11 mouse cellular contexts compared by ENCODE assay signal in the genomic region with DNA sequence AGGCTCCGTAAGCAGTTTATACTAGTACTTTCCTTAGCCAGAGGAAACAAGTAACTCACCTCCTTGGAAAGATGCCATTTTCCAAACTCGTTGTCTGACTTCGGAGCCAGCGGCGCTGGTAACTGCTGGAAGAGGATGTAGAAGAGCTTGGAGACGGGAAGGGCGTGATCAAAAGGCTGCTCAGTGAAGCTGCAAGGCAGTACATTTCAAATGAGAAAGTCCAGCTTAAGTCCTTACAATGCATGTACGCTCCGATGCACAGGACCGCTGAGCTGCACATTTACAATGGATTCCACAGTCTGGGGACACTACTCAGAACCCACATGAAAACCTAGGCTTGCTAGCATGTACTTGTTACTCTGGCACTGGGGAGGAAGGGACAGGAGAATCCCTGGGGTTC.
DNase-seq lines count a peak whose midpoint lies in the region; ATAC-seq and TF ChIP-seq lines count a peak whose summit lies in the region.
"Had no signal": no experiment of that assay in that cellular context is flagged by ENCODE, and none has a peak within 500 bp of the region (broad histone marks: within the 10 kb centered on the region; RNA-seq: fewer than 3 reads in every experiment).

No protein-coding gene starts in this region.

- H3K9me3 ChIP-seq in heart, embryonic 10.5 days = no peaks in the 10 kb centered on the region
- no peaks in the 10 kb centered on the region; the same call in 1 of the 2 replicates for H3K9me3 ChIP-seq in kidney, embryonic 16.5 days (ENCODE audit: low read length)
- H3K9me3 ChIP-seq: liver, embryonic 13.5 days had no signal

- no peak overlapping the region for H3K4me2 ChIP-seq in kidney, embryonic 16.5 days (replicated peaks; ENCODE audit: low read depth, low read length)
- H3K4me2 ChIP-seq: liver, embryonic 13.5 days had no signal

- DNase-seq in heart, adult 2 months = peak in 1 of 2 experiments; percentile 57
- no peak for DNase-seq in heart, embryonic 10.5 days (ENCODE audit: low spot score)
- peak; percentile 50 for DNase-seq in embryo, embryonic 10.5 days (ENCODE audit: low spot score)
- DNase-seq in heart, postnatal 10 days = peak; percentile 32 to 45
- no peak for DNase-seq in yolk sac, embryonic 10.5 days (ENCODE audit: low spot score)
- DNase-seq in spleen, postnatal 14 days (ENCODE audit: low spot score in 2 of 2) = no peak
- no peak for DNase-seq in right cerebral cortex, postnatal 14 days
- DNase-seq: liver, embryonic 13.5 days had no signal

- no peak overlapping the region for H3K4me3 ChIP-seq in heart, adult 2 months
- no peak overlapping the region for H3K4me3 ChIP-seq in heart, embryonic 10.5 days
- no peak overlapping the region for H3K4me3 ChIP-seq in kidney, embryonic 16.5 days (ENCODE audit: low read length)
- H3K4me3 ChIP-seq: liver, embryonic 13.5 days; myocyte had no signal

- H3K36me3 ChIP-seq in heart, adult 2 months (ENCODE audit: control insufficient read depth, insufficient read depth, low read length) = peaks cover 5% of the 10 kb centered on the region; the same call in 1 of the 2 replicates
- peaks cover 34% of the 10 kb centered on the region for H3K36me3 ChIP-seq in heart, embryonic 10.5 days
- H3K36me3 ChIP-seq in kidney, embryonic 16.5 days (ENCODE audit: insufficient read depth, low read length) = peaks cover 21% of the 10 kb centered on the region

- peak overlapping the region; percentile 24; the same call in 1 of the 2 replicates for H3K27ac ChIP-seq in heart, adult 2 months
- no peak overlapping the region for H3K27ac ChIP-seq in heart, embryonic 10.5 days
- H3K27ac ChIP-seq in kidney, embryonic 16.5 days (ENCODE audit: low read length) = no peak overlapping the region
- H3K27ac ChIP-seq: liver, embryonic 13.5 days had no signal

- H3K79me2 ChIP-seq in heart, adult 2 months (replicated peaks; ENCODE audit: control insufficient read depth, insufficient read depth, low read length) = no peaks in the 10 kb centered on the region

- 45% methylated on average over 10 of the region's 10 CpGs for WGBS in heart, adult 2 months
- 88% methylated on average over 10 of the region's 10 CpGs for WGBS in heart, embryonic 10.5 days
- 68% methylated on average over 10 of the region's 10 CpGs for WGBS in kidney, embryonic 16.5 days

- H3K9ac ChIP-seq in heart, adult 2 months (ENCODE audit: low read depth, low read length) = no peak overlapping the region
- H3K9ac ChIP-seq in kidney, embryonic 16.5 days (replicated peaks; ENCODE audit: low read length) = no peak overlapping the region
- H3K9ac ChIP-seq: liver, embryonic 13.5 days had no signal

- no peaks in the 10 kb centered on the region for H3K4me1 ChIP-seq in heart, adult 2 months (ENCODE audit: control insufficient read depth, insufficient read depth, low read length)
- no peaks in the 10 kb centered on the region for H3K4me1 ChIP-seq in heart, embryonic 10.5 days
- H3K4me1 ChIP-seq in kidney, embryonic 16.5 days (ENCODE audit: insufficient read depth, low read length) = no peaks in the 10 kb centered on the region; the same call in 1 of the 2 replicates
- H3K4me1 ChIP-seq: liver, embryonic 13.5 days had no signal

- intact Hi-C loops in heart, adult 2 months (cut with DNase I) = loop anchor here (2.0 to 5.0 kb wide), 5 partner anchors 17 to 297 kb away; partner anchors contain the start of gene Fnip2
- intact Hi-C loops in heart, postnatal 10 days (cut with DNase I) = loop anchor here (2.0 kb wide), 1 partner anchor 87 kb away; no protein-coding TSS in a partner anchor

- TF ChIP-seq EP300 in heart, adult 2 months (IDR thresholded peaks at IDR 0.05; ENCODE audit: insufficient read depth, low read depth, low read length) = 0 out of 2 replicates have a peak, but pooled peaks have one; percentile 60

- no peak for TF ChIP-seq CTCF in heart, adult 2 months (IDR thresholded peaks at IDR 0.05)

- H3K27me3 ChIP-seq in heart, adult 2 months (ENCODE audit: control insufficient read depth, insufficient read depth, low read length) = no peaks in the 10 kb centered on the region
- H3K27me3 ChIP-seq in heart, embryonic 10.5 days (ENCODE audit: insufficient read depth, poor library complexity, severe bottlenecking) = no peaks in the 10 kb centered on the region
- no peaks in the 10 kb centered on the region for H3K27me3 ChIP-seq in kidney, embryonic 16.5 days (ENCODE audit: insufficient read depth, low read length)
- H3K27me3 ChIP-seq: liver, embryonic 13.5 days had no signal

- TF ChIP-seq POLR2A in heart, adult 2 months (IDR thresholded peaks at IDR 0.05; ENCODE audit: insufficient read depth, low read depth, low read length) = no peak

- ATAC-seq in kidney, embryonic 16.5 days (ENCODE audit: low FRiP score, low TSS enrichment) = peak; percentile 77; the same call in 1 of the 2 replicates
- ATAC-seq: CD4-positive, CD25-positive, alpha-beta regulatory T cell, adult 4 months had no signal

Comparison
In these comparisons a context has a peak if more than half of its experiments do, and no peak if none do; other contexts are left out.
1. DNase-seq: peak in embryo, embryonic 10.5 days (single experiment) and heart, postnatal 10 days (2 of 2); none in heart, embryonic 10.5 days (single experiment), yolk sac, embryonic 10.5 days (single experiment), spleen, postnatal 14 days (0 of 2) and right cerebral cortex, postnatal 14 days (single experiment).